Mouse (Mus musculus) liver, embryonic 15.5 days (tissue): ENCODE data around the gene Fbln1. TPM values are rescaled to one million over a fixed set of nuclear protein-coding genes. Genes with fewer than 3 reads are reported as not detected.

Experiments used
- ATAC-seq: fragments of 200-750 bp; cut with Nextera tagmentation; 2 replicates; pipeline ENCODE4 v1.8.0; 2017; ENCODE audit warnings: moderate number of reproducible peaks, mild to moderate bottlenecking, moderate library complexity; ENCODE audit not compliant: insufficient read depth
- H3K27ac ChIP-seq: fragments of 300-500 bp; sonication (generic); replicated peaks from 2 replicates; pipeline ENCODE4 v1.5.1; 2015; ENCODE audit warnings: mild to moderate bottlenecking, inconsistent platforms
- H3K27me3 ChIP-seq: fragments of 300-500 bp; sonication (generic); 2 replicates; pipeline ENCODE4 v1.6.1; 2015; ENCODE audit warnings: mild to moderate bottlenecking, inconsistent platforms
- H3K36me3 ChIP-seq: fragments of 300-500 bp; sonication (generic); replicated peaks from 2 replicates; pipeline ENCODE4 v1.6.1; 2015; ENCODE audit warnings: moderate library complexity, mild to moderate bottlenecking, inconsistent platforms
- H3K4me1 ChIP-seq: fragments of 300-500 bp; sonication (generic); replicated peaks from 2 replicates; pipeline ENCODE4 v1.6.1; 2015; ENCODE audit warnings: inconsistent platforms
- H3K4me2 ChIP-seq: fragments of 300-500 bp; sonication (generic); 2 replicates; pipeline ENCODE4 v1.6.1; 2015; ENCODE audit warnings: moderate library complexity, mild to moderate bottlenecking, inconsistent platforms
- H3K4me3 ChIP-seq: fragments of 300-500 bp; sonication (generic); replicated peaks from 2 replicates; pipeline ENCODE4 v1.5.1; 2015; ENCODE audit warnings: mild to moderate bottlenecking, inconsistent platforms
- H3K9ac ChIP-seq: fragments of 300-500 bp; sonication (generic); 2 replicates; pipeline ENCODE4 v1.6.1; 2015; ENCODE audit warnings: moderate library complexity, mild to moderate bottlenecking, inconsistent platforms
- H3K9me3 ChIP-seq: fragments of 300-500 bp; sonication (generic); replicated peaks from 2 replicates; pipeline ENCODE4 v1.6.1; 2016; ENCODE audit warnings: inconsistent platforms
- WGBS: fragments of 180-500 bp; shearing (Covaris S2); methylation state at CpG from one replicate; pipeline ENCODE4 v1.1.7; 2015; ENCODE audit warnings: mixed read lengths; ENCODE audit not compliant: insufficient replicate concordance; 5-methylcytosine and 5-hydroxymethylcytosine counted together
- polyA plus RNA-seq: library from polyadenylated mRNA; unstranded; fragments of >200 nt; fragmentation: Nextera tagmentation; extraction: Ambion mirVana; gene quantifications from 2 replicates; pipeline ENCODE4 v1.2.1, GENCODE M21; 2015

Gene Fbln1
- polyA plus RNA-seq, 1 experiment from 2014 or later: 6.9 TPM

GRCm38 (mm10) chr15:85179528-85180180, 26.1 kb upstream of the Fbln1 start:
- no peak for ATAC-seq
- Histone ChIP-seq H3K4me1 (no peaks in the 10 kb centered on the region), H3K9ac (no peak overlapping the region), H3K36me3 (no peaks in the 10 kb centered on the region), H3K4me3 (no peak overlapping the region), H3K27me3 (no peaks in the 10 kb centered on the region), H3K27ac (no peak overlapping the region), H3K4me2 (no peak overlapping the region), H3K9me3 (no peaks in the 10 kb centered on the region)
- WGBS: 58% methylated on average over 7 of the region's 7 CpGs

- no peaks in the 10 kb centered on the region for H3K9me3 ChIP-seq
- no peaks in the 10 kb centered on the region for H3K4me1 ChIP-seq
- ATAC-seq: no peak
- H3K27me3 ChIP-seq: no peaks in the 10 kb centered on the region
- H3K27ac ChIP-seq: no peak overlapping the region
- H3K4me3 ChIP-seq: no peak overlapping the region
- no peak overlapping the region for H3K9ac ChIP-seq
- no peak overlapping the region for H3K4me2 ChIP-seq
- no peaks in the 10 kb centered on the region for H3K36me3 ChIP-seq
Observed at GRCm38 (mm10) chr15:85180368-85180767, 25.4 kb upstream of the Fbln1 start.

DNA sequence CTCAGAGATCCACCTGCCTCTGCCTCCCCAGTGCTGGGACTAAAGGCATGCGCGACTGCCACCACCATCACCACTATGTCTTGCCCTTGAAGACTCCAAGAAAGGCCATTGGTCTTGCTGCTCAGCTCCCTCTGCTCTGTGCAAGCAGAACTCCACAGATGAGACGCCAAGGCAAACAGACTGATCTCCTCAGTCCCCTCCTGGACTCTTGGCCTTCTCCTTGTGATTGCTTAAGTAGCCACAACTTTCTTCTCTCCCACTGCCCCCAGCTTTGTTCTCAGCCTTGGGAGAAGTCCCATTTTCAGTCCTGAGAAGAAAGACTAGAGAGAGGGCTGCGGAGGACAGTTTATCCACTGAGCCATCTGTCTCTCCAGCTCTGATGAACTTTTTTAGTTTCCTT, 23.7 kb upstream of the Fbln1 start:
- Histone ChIP-seq H3K9me3 (no peaks in the 10 kb centered on the region), H3K4me1 (no peaks in the 10 kb centered on the region), H3K4me2 (no peak overlapping the region), H3K9ac (no peak overlapping the region), H3K27me3 (no peaks in the 10 kb centered on the region), H3K36me3 (no peaks in the 10 kb centered on the region), H3K4me3 (no peak overlapping the region), H3K27ac (no peak overlapping the region)
- ATAC-seq: no peak
- 61% methylated on average over 4 of the region's 4 CpGs for WGBS

DNA sequence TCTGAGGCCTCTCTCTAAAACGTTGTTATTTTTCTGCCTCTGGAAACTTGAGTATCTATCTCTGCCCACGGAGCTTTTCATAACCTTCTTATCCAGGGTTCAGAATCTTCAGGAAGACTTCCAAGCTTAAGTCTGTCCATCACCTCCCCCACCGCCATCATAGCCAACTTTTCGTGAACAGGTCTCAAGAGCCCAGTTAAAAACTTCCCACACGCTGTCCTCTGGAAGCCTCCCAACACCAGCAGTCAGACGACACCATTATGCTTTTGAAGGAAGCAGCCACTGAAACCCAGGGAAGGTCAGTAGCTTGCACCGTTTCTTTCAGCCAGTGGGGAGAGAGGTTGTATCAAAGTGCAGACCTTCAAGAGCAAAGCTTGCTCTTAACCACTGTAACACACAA, 18.8 kb upstream of the Fbln1 start:
- Histone ChIP-seq H3K4me2 (no peak overlapping the region), H3K9ac (no peak overlapping the region), H3K27me3 (no peaks in the 10 kb centered on the region), H3K36me3 (no peaks in the 10 kb centered on the region), H3K4me3 (no peak overlapping the region), H3K27ac (no peak overlapping the region), H3K9me3 (no peaks in the 10 kb centered on the region), H3K4me1 (no peaks in the 10 kb centered on the region)
- WGBS: 59% methylated on average over 7 of the region's 7 CpGs
- ATAC-seq: no peak

GRCm38 (mm10) chr15:85188167-85188778, 17.5 kb upstream of the Fbln1 start:
- H3K27me3 ChIP-seq: no peaks in the 10 kb centered on the region
- WGBS: 55% methylated on average over 8 of the region's 8 CpGs
- H3K27ac ChIP-seq: no peak overlapping the region
- no peak overlapping the region for H3K4me3 ChIP-seq
- no peak overlapping the region for H3K4me2 ChIP-seq
- no peaks in the 10 kb centered on the region for H3K4me1 ChIP-seq
- no peak for ATAC-seq
- no peaks in the 10 kb centered on the region for H3K36me3 ChIP-seq
- H3K9ac ChIP-seq: no peak overlapping the region
- no peaks in the 10 kb centered on the region for H3K9me3 ChIP-seq

- no peak overlapping the region for H3K4me2 ChIP-seq
- no peak overlapping the region for H3K27ac ChIP-seq
- H3K27me3 ChIP-seq: peaks cover 12% of the 10 kb centered on the region
- 28% methylated on average over 14 of the region's 14 CpGs for WGBS
- ATAC-seq: no peak
- H3K4me3 ChIP-seq: no peak overlapping the region
- no peak overlapping the region for H3K9ac ChIP-seq
- H3K36me3 ChIP-seq: no peaks in the 10 kb centered on the region
- no peaks in the 10 kb centered on the region for H3K4me1 ChIP-seq
- no peaks in the 10 kb centered on the region for H3K9me3 ChIP-seq
Observed at GRCm38 (mm10) chr15:85200446-85201289, 5.1 kb upstream of the Fbln1 start.

- Histone ChIP-seq H3K27me3 (peaks cover 25% of the 10 kb centered on the region), H3K36me3 (no peaks in the 10 kb centered on the region), H3K9ac (no peak overlapping the region), H3K4me3 (no peak overlapping the region), H3K4me1 (peaks cover 8% of the 10 kb centered on the region), H3K27ac (no peak overlapping the region), H3K9me3 (no peaks in the 10 kb centered on the region), H3K4me2 (no peak overlapping the region)
- no peak for ATAC-seq
- WGBS: 64% methylated on average over 9 of the region's 9 CpGs
Observed at GRCm38 (mm10) chr15:85202199-85202598, 3.5 kb upstream of the Fbln1 start.

DNA sequence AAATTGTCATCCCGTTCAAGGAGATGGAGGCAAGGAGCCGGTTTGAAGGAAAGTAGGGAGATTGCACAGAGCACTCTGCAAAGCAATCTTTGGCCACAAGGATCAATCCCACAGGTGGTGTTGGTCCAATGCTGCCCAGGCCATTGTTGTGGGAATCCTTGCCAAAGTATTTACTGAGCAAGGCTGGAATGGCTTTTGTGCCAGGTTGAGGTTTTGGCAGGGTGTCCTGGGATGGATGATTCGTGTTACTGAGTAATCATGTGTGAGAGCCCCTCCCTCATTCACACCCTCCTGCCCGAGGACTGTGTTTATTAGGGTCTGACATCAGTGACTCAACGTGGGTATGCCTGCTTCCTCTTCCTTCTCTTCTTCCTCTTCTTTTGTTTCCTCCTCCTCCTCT, 3.0 kb upstream of the Fbln1 start:
- H3K27me3 ChIP-seq: peaks cover 25% of the 10 kb centered on the region
- H3K4me2 ChIP-seq: no peak overlapping the region
- H3K4me1 ChIP-seq: peaks cover 8% of the 10 kb centered on the region
- no peak overlapping the region for H3K27ac ChIP-seq
- WGBS: 32% methylated on average over 5 of the region's 5 CpGs
- ATAC-seq: no peak
- H3K9me3 ChIP-seq: no peaks in the 10 kb centered on the region
- no peak overlapping the region for H3K4me3 ChIP-seq
- H3K9ac ChIP-seq: no peak overlapping the region
- no peaks in the 10 kb centered on the region for H3K36me3 ChIP-seq

DNA sequence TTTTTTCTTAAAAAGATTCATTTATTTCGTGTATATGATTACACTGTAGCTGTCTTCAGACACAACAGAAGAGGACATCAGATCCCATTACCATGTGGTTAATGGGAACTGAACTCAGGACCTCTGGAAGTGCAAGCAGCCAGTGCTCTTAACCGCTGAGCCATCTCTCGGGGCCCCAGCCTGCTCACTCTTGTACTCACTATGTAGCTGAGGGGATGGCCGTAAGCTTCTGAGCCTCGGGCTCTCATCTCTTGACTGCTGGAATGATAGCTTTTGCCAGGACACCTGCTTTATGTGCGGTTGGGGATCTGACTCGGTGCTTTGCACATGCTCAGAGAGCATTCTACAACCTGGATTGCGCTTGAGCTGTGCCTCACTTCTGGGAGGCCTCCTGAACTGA, 1.4 kb upstream of the Fbln1 start:
- H3K9me3 ChIP-seq: no peaks in the 10 kb centered on the region
- no peak for ATAC-seq
- 50% methylated on average over 8 of the region's 8 CpGs for WGBS

GRCm38 (mm10) chr15:85206703-85207075, 940 bp downstream of the Fbln1 start:
- H3K4me3 ChIP-seq: peak overlapping the region; percentile 47; the same call in 1 of the 2 replicates
- H3K9ac ChIP-seq: no peak overlapping the region
- H3K9me3 ChIP-seq: no peaks in the 10 kb centered on the region
- no peak overlapping the region for H3K27ac ChIP-seq
- ATAC-seq: no peak
- no peaks in the 10 kb centered on the region for H3K36me3 ChIP-seq
- peak overlapping the region; percentile 70 for H3K4me2 ChIP-seq
- 25% methylated on average over 3 of the region's 3 CpGs for WGBS
- peaks cover 8% of the 10 kb centered on the region for H3K4me1 ChIP-seq
- peaks cover 25% of the 10 kb centered on the region for H3K27me3 ChIP-seq

More for the DNA sequence above, 1.4 kb upstream of the Fbln1 start:
- H3K9ac ChIP-seq: no peak overlapping the region
- H3K4me1 ChIP-seq: peaks cover 8% of the 10 kb centered on the region
- H3K4me2 ChIP-seq: no peak overlapping the region
- H3K4me3 ChIP-seq: no peak overlapping the region
- H3K36me3 ChIP-seq: no peaks in the 10 kb centered on the region
- H3K27me3 ChIP-seq: peaks cover 25% of the 10 kb centered on the region
- no peak overlapping the region for H3K27ac ChIP-seq

GRCm38 (mm10) chr15:85207081-85207480, 1.3 kb downstream of the Fbln1 start:
- H3K4me1 ChIP-seq: peaks cover 8% of the 10 kb centered on the region
- H3K4me2 ChIP-seq: no peak overlapping the region
- H3K36me3 ChIP-seq: no peaks in the 10 kb centered on the region
- H3K4me3 ChIP-seq: no peak overlapping the region
- ATAC-seq: no peak
- H3K9me3 ChIP-seq: no peaks in the 10 kb centered on the region
- WGBS: 35% methylated on average over 3 of the region's 3 CpGs
- peaks cover 25% of the 10 kb centered on the region for H3K27me3 ChIP-seq
- H3K27ac ChIP-seq: no peak overlapping the region
- H3K9ac ChIP-seq: no peak overlapping the region
